Mouse (Mus musculus) spleen, adult 2 months (tissue): ENCODE measurements around the gene Luc7l3. TPM values are rescaled to one million over a fixed set of nuclear protein-coding genes. Genes with fewer than 3 reads are reported as not detected.

Experiments
- DNase-seq, 2 experiments: peaks; one replicate each; pipeline versions ENCODE4 v3.0.0 to v3.0.0-alpha.2; 2012 to 2021; ENCODE audit warnings: low spot score in 2 of 2, low read depth in 1 of 2
- H3K27ac ChIP-seq: fragments of 200-500 bp; 2 replicates; pipeline ENCODE4 v1.5.1; 2012; ENCODE audit warnings: low read length, inconsistent platforms; ENCODE audit not compliant: insufficient read depth
- H3K27me3 ChIP-seq: fragments of 200-500 bp; 2 replicates; pipeline ENCODE4 v1.6.1; 2012; ENCODE audit warnings: mild to moderate bottlenecking, moderate library complexity, low read length, inconsistent platforms; ENCODE audit not compliant: control insufficient read depth, insufficient read depth
- H3K36me3 ChIP-seq: fragments of 200-500 bp; 2 replicates; pipeline ENCODE4 v1.6.1; 2012; ENCODE audit warnings: mild to moderate bottlenecking, low read length, inconsistent platforms; ENCODE audit not compliant: control insufficient read depth, insufficient read depth
- H3K4me1 ChIP-seq: fragments of 200-500 bp; 2 replicates; pipeline ENCODE4 v1.6.1; 2011; ENCODE audit warnings: inconsistent platforms; ENCODE audit not compliant: control insufficient read depth, insufficient read depth, insufficient read length
- H3K4me3 ChIP-seq: fragments of 200-500 bp; 2 replicates; pipeline ENCODE4 v1.5.1; 2011; ENCODE audit warnings: mild to moderate bottlenecking, inconsistent platforms; ENCODE audit not compliant: insufficient read depth, insufficient read length; ENCODE audit errors: extremely low read depth
- CTCF ChIP-seq: fragments of 200-500 bp; IDR thresholded peaks from 2 replicates; pipeline ENCODE4 v1.5.1; 2011; ENCODE audit warnings: mild to moderate bottlenecking, inconsistent platforms; ENCODE audit not compliant: insufficient read depth, insufficient read length, insufficient replicate concordance; ENCODE audit errors: extremely low read depth
- POLR2A ChIP-seq: fragments of 200-500 bp; IDR thresholded peaks from 2 replicates; pipeline ENCODE4 v1.6.1; 2011; ENCODE audit warnings: low read depth, low read length, inconsistent platforms
- WGBS: fragments of 180-500 bp; shearing (Covaris S2); methylation state at CpG from one replicate; pipeline ENCODE4 v1.1.7; 2018; 5-methylcytosine and 5-hydroxymethylcytosine counted together
- polyA plus RNA-seq: library from polyadenylated mRNA; depleted of rRNA; stranded (reverse); fragments of >200 nt; gene quantifications from 2 replicates; pipeline ENCODE4 v1.2.3, GENCODE M21; 2012

Luc7l3 gene
- polyA plus RNA-seq, 1 experiment, result 7.3 TPM

DNA sequence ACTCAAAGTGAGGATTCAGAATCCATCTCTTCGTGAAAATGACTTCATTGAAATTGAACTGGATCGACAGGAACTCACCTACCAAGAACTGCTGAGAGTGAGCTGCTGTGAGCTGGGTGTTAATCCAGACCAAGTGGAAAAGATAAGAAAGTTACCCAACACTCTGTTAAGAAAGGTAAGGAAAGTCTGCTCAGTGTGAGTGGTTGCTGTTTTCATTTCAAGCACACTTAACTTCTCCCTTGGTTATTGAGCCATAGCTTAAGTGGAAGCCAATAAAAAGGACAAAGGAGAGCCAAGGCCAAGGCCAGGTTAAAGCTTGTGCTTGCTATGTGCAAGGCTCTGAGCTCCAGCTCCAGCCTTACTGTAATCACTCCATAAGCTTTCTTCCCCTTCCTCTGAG, 16.6 kb upstream of the Luc7l3 start:
- WGBS, result 89% methylated on average over 2 of the region's 2 CpGs
- Histone ChIP-seq H3K36me3 (peaks cover 28% of the 10 kb centered on the region), H3K27ac (no peak overlapping the region), H3K27me3 (no peaks in the 10 kb centered on the region), H3K4me1 (no peaks in the 10 kb centered on the region), H3K4me3 (no peak overlapping the region)
- no peak for TF ChIP-seq POLR2A
- no peak for TF ChIP-seq CTCF
- no peak for DNase-seq

DNA sequence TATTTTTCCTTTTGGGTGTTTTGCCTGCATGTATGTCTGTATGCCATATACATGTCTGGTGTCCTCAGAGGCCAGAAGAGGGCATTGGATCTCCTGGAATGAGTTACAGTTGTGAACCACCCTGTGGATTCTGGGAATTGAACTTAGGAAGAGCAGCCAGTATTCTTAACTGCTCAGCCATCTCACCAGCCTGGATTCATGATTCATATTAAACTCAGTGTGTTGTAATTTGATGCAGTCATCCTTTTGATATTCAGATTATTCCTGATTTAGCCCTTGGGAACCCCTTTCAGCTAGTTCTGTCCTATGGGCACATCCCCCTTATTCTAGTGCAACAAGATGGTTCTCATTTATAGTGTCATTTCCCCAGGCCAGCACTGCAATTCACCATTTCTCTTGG, 14.8 kb upstream of the Luc7l3 start:
- no peak overlapping the region for H3K4me3 ChIP-seq
- no peak for DNase-seq
- no peak overlapping the region for H3K27ac ChIP-seq
- no peaks in the 10 kb centered on the region for H3K4me1 ChIP-seq
- no peaks in the 10 kb centered on the region for H3K27me3 ChIP-seq
- H3K36me3 ChIP-seq, result peaks cover 28% of the 10 kb centered on the region
- TF ChIP-seq POLR2A (no peak), CTCF (no peak)

DNA sequence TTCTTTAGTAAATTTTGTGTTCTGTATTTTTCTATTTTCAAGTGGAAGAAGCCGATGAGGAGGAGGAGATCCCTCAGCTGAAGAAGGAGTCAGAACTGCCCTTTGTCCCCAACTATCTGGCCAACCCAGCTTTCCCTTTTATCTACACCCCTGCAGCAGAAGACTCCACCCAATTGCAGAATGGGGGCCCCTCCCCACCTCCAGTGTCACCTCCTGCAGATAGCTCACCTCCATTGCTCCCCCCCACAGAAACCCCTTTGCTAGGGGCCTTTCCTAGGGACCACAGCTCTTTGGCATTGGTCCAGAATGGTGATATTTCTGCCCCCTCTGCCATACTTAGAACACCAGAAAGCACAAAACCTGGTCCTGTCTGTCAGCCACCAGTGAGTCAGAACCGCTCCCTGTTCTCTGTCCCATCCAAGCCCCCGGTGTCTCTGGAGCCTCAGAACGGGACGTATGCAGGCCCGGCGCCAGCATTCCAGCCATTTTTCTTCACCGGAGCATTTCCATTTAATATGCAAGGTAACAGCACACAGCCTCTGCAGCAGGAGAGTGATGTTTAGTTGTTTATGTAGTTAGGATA, 12.7 kb upstream of the Luc7l3 start:
- H3K27ac ChIP-seq, result no peak overlapping the region
- DNase-seq, result no peak
- H3K4me3 ChIP-seq, result no peak overlapping the region
- H3K4me1 ChIP-seq, result no peaks in the 10 kb centered on the region
- TF ChIP-seq CTCF, result no peak
- 86% methylated on average over 8 of the region's 8 CpGs for WGBS
- peaks cover 22% of the 10 kb centered on the region for H3K36me3 ChIP-seq
- H3K27me3 ChIP-seq, result no peaks in the 10 kb centered on the region

- TF ChIP-seq POLR2A (no peak), CTCF (no peak)
- no peak for DNase-seq
- Histone ChIP-seq H3K27me3 (no peaks in the 10 kb centered on the region), H3K36me3 (peaks cover 8% of the 10 kb centered on the region), H3K4me3 (no peak overlapping the region), H3K4me1 (no peaks in the 10 kb centered on the region), H3K27ac (no peak overlapping the region)
- WGBS, result 94% methylated on average over 6 of the region's 6 CpGs
These were observed 10.9 kb upstream of the Luc7l3 start for GRCm38 (mm10) chr11:94332726-94333125.

- no peaks in the 10 kb centered on the region for H3K27me3 ChIP-seq
- H3K4me1 ChIP-seq, result no peaks in the 10 kb centered on the region
- peaks cover 6% of the 10 kb centered on the region for H3K36me3 ChIP-seq
- no peak for DNase-seq
- WGBS, result 95% methylated on average over 3 of the region's 3 CpGs
- no peak overlapping the region for H3K27ac ChIP-seq
- no peak for TF ChIP-seq POLR2A
- TF ChIP-seq CTCF, result no peak
- H3K4me3 ChIP-seq, result no peak overlapping the region
These were observed 8.4 kb upstream of the Luc7l3 start for GRCm38 (mm10) chr11:94330211-94330610.

DNA sequence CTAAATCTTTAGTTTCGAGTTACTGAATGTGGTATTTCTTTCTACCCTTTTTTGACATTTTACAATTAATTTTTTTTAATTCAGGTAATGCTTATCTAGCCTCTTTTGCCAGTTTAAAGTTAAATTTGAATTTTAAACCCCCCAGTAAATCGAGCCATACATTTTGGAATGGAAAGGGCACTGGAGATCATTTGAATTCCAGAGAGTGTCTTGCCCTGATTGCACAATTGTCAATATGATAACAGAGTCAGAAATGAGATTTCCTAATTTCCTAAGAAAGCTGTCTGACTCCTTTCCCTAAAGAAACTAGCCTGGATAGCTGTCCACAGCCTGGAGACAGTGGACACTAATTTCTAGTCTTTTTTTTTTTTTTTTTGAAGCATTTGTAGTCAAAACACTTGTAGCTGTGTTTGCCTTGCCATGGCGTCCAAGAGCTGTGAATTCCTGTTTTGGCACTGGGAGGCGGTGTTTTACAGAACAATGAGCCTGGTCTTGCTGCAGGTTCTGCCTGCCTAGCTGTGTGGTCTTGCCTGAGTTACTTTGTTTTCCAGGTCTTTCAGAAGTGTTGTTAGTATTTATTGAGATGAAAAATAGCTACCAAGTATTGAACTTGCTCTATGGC, 7.6 kb upstream of the Luc7l3 start:
- WGBS, result 70% methylated on average over 4 of the region's 4 CpGs
- TF ChIP-seq POLR2A (no peak), CTCF (no peak)
- H3K4me3 ChIP-seq, result no peak overlapping the region
- DNase-seq, result no peak
- H3K27ac ChIP-seq, result no peak overlapping the region
- H3K4me1 ChIP-seq, result no peaks in the 10 kb centered on the region
- no peaks in the 10 kb centered on the region for H3K27me3 ChIP-seq
- H3K36me3 ChIP-seq, result peaks cover 3% of the 10 kb centered on the region

DNA sequence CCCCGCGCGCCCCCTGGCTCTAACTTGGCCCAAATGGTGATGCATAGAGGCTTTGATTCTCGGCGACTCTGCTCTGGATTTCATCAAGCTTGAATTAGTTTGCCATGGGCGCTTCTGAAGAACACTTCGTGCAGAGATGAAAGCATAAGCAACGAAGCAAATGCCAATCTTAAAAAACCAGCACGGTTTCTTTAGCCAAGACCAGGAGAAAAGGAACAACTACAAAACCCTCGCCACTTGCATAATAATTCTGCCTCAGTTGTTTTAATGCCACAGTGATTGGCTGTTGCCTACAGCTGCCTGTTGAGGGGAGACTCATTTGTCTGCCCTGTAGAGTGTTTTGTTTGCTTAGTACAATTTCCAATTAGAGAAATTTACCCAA, 6.8 kb upstream of the Luc7l3 start:
- 7% methylated on average over 10 of the region's 10 CpGs for WGBS
- Histone ChIP-seq H3K36me3 (no peaks in the 10 kb centered on the region), H3K27ac (no peak overlapping the region), H3K4me3 (peak overlapping the region; percentile 84), H3K4me1 (no peaks in the 10 kb centered on the region), H3K27me3 (no peaks in the 10 kb centered on the region)
- peak in 1 of 2 experiments; percentile 11 for DNase-seq
- no peak for TF ChIP-seq CTCF
- no peak for TF ChIP-seq POLR2A
